Mouse (Mus musculus) hindbrain, embryonic 11.5 days (tissue): Measurements from ENCODE around the gene Scfd2. TPM values are rescaled to one million over a fixed set of nuclear protein-coding genes. Genes with fewer than 3 reads are reported as not detected.

Source experiments
- ATAC-seq: fragments of 200-750 bp; cut with Nextera tagmentation; 2 replicates; pipeline ENCODE4 v1.8.0; 2017; ENCODE audit warnings: mild to moderate bottlenecking, moderate TSS enrichment, moderate library complexity; ENCODE audit not compliant: low FRiP score
- DNase-seq: peaks from one replicate; pipeline ENCODE4 v3.0.0-alpha.2; 2015; ENCODE audit warnings: low spot score
- H3K27ac ChIP-seq: fragments of 300-500 bp; sonication (generic); 2 replicates; pipeline ENCODE4 v1.5.1; 2014; ENCODE audit warnings: mild to moderate bottlenecking, low read depth, low read length
- H3K27me3 ChIP-seq: fragments of 300-500 bp; sonication (generic); 2 replicates; pipeline ENCODE4 v1.6.1; 2014; ENCODE audit warnings: mild to moderate bottlenecking, low read length, moderate library complexity, mixed read lengths; ENCODE audit not compliant: control insufficient read depth, insufficient read depth
- H3K36me3 ChIP-seq: fragments of 300-500 bp; sonication (generic); 2 replicates; pipeline ENCODE4 v1.6.1; 2014; ENCODE audit warnings: mild to moderate bottlenecking, low read length, moderate library complexity, mixed read lengths; ENCODE audit not compliant: control insufficient read depth, insufficient read depth
- H3K4me1 ChIP-seq: fragments of 300-500 bp; sonication (generic); replicated peaks from 2 replicates; pipeline ENCODE4 v1.6.1; 2014; ENCODE audit warnings: low read length, mixed read lengths; ENCODE audit not compliant: control insufficient read depth, insufficient read depth
- H3K4me2 ChIP-seq: fragments of 300-500 bp; sonication (generic); replicated peaks from 2 replicates; pipeline ENCODE4 v1.6.1; 2014; ENCODE audit warnings: mild to moderate bottlenecking, low read depth, low read length
- H3K4me3 ChIP-seq: fragments of 300-500 bp; sonication (generic); 2 replicates; pipeline ENCODE4 v1.5.1; 2014; ENCODE audit warnings: low read depth, low read length
- H3K9ac ChIP-seq: fragments of 300-500 bp; sonication (generic); 2 replicates; pipeline ENCODE4 v1.6.1; 2014; ENCODE audit warnings: low read depth, low read length
- H3K9me3 ChIP-seq: fragments of 300-500 bp; sonication (generic); 2 replicates; pipeline ENCODE4 v1.6.1; 2016; ENCODE audit warnings: low read length; ENCODE audit not compliant: control insufficient read depth
- WGBS: fragments of 180-500 bp; shearing (Covaris S2); extraction: QIAGEN DNeasy Blood & Tissue Kit; methylation state at CpG from one replicate; pipeline ENCODE4 v1.1.7; 2014; 5-methylcytosine and 5-hydroxymethylcytosine counted together
- polyA plus RNA-seq: library from polyadenylated mRNA; unstranded; fragments of >200 nt; fragmentation: Nextera tagmentation; extraction: Ambion mirVana; gene quantifications from 2 replicates; pipeline ENCODE4 v1.2.1, GENCODE M21; 2014

Gene Scfd2
- polyA plus RNA-seq, 1 experiment from 2014 or later, result 17.2 TPM

GRCm38 (mm10) chr5:74404083-74404482, 127.5 kb downstream of the Scfd2 start:
- Histone ChIP-seq H3K4me3 (no peak overlapping the region), H3K4me2 (no peak overlapping the region), H3K27me3 (no peaks in the 10 kb centered on the region), H3K27ac (no peak overlapping the region), H3K9me3 (no peaks in the 10 kb centered on the region), H3K9ac (no peak overlapping the region), H3K36me3 (no peaks in the 10 kb centered on the region), H3K4me1 (no peaks in the 10 kb centered on the region)
- DNase-seq (no peak), ATAC-seq (no peak)
- WGBS, result 79% methylated on average over 5 of the region's 5 CpGs

- Histone ChIP-seq H3K4me2 (no peak overlapping the region), H3K27me3 (no peaks in the 10 kb centered on the region), H3K9ac (no peak overlapping the region), H3K4me1 (no peaks in the 10 kb centered on the region), H3K36me3 (no peaks in the 10 kb centered on the region), H3K9me3 (no peaks in the 10 kb centered on the region), H3K4me3 (no peak overlapping the region), H3K27ac (no peak overlapping the region)
- DNase-seq (no peak), ATAC-seq (no peak)
- WGBS, result 78% methylated on average over 4 of the region's 4 CpGs
These were observed 128.9 kb downstream of the Scfd2 start for GRCm38 (mm10) chr5:74402626-74403025.

- 84% methylated on average over 2 of the region's 2 CpGs for WGBS
- DNase-seq, result no peak
These were observed 139.8 kb downstream of the Scfd2 start for GRCm38 (mm10) chr5:74391806-74392205.

GRCm38 (mm10) chr5:74391346-74391745, 140.2 kb downstream of the Scfd2 start:
- no peak for ATAC-seq
- 78% methylated on average over 5 of the region's 5 CpGs for WGBS

More at GRCm38 (mm10) chr5:74391806-74392205, 139.8 kb downstream of the Scfd2 start:
- no peak overlapping the region for H3K4me2 ChIP-seq
- no peak overlapping the region for H3K4me3 ChIP-seq
- H3K4me1 ChIP-seq, result no peaks in the 10 kb centered on the region
- H3K27me3 ChIP-seq, result no peaks in the 10 kb centered on the region
- H3K27ac ChIP-seq, result no peak overlapping the region
- ATAC-seq, result no peak
- no peaks in the 10 kb centered on the region for H3K36me3 ChIP-seq
- no peaks in the 10 kb centered on the region for H3K9me3 ChIP-seq
- no peak overlapping the region for H3K9ac ChIP-seq

GRCm38 (mm10) chr5:74388849-74389248, 142.7 kb downstream of the Scfd2 start:
- Histone ChIP-seq H3K36me3 (no peaks in the 10 kb centered on the region), H3K27me3 (no peaks in the 10 kb centered on the region), H3K9ac (no peak overlapping the region), H3K9me3 (no peaks in the 10 kb centered on the region), H3K4me3 (no peak overlapping the region), H3K4me1 (no peaks in the 10 kb centered on the region), H3K27ac (no peak overlapping the region), H3K4me2 (no peak overlapping the region)
- no peak for ATAC-seq
- 77% methylated on average over 2 of the region's 2 CpGs for WGBS
- DNase-seq, result no peak

More at GRCm38 (mm10) chr5:74391346-74391745, 140.2 kb downstream of the Scfd2 start:
- Histone ChIP-seq H3K9ac (no peak overlapping the region), H3K4me1 (no peaks in the 10 kb centered on the region), H3K4me3 (no peak overlapping the region), H3K27me3 (no peaks in the 10 kb centered on the region), H3K27ac (no peak overlapping the region), H3K4me2 (no peak overlapping the region), H3K9me3 (no peaks in the 10 kb centered on the region), H3K36me3 (no peaks in the 10 kb centered on the region)
- DNase-seq, result no peak

- Histone ChIP-seq H3K4me3 (no peak overlapping the region), H3K9ac (no peak overlapping the region), H3K27ac (no peak overlapping the region), H3K4me1 (no peaks in the 10 kb centered on the region), H3K36me3 (no peaks in the 10 kb centered on the region), H3K4me2 (no peak overlapping the region), H3K9me3 (no peaks in the 10 kb centered on the region), H3K27me3 (no peaks in the 10 kb centered on the region)
- ATAC-seq, result no peak
- 67% methylated on average over 6 of the region's 6 CpGs for WGBS
- DNase-seq, result no peak
These were observed 143.5 kb downstream of the Scfd2 start for GRCm38 (mm10) chr5:74388101-74388500.

GRCm38 (mm10) chr5:74387143-74387886, 144.2 kb downstream of the Scfd2 start:
- no peaks in the 10 kb centered on the region for H3K27me3 ChIP-seq
- no peak overlapping the region for H3K4me3 ChIP-seq
- 63% methylated on average over 1 of the region's 1 CpGs for WGBS
- H3K4me1 ChIP-seq, result no peaks in the 10 kb centered on the region
- ATAC-seq (no peak), DNase-seq (no peak)
- H3K4me2 ChIP-seq, result no peak overlapping the region
- H3K9ac ChIP-seq, result no peak overlapping the region
- no peaks in the 10 kb centered on the region for H3K36me3 ChIP-seq
- no peak overlapping the region for H3K27ac ChIP-seq
- H3K9me3 ChIP-seq, result no peaks in the 10 kb centered on the region

- Histone ChIP-seq H3K4me1 (no peaks in the 10 kb centered on the region), H3K27me3 (no peaks in the 10 kb centered on the region), H3K36me3 (no peaks in the 10 kb centered on the region), H3K9ac (no peak overlapping the region), H3K27ac (no peak overlapping the region), H3K9me3 (no peaks in the 10 kb centered on the region), H3K4me2 (no peak overlapping the region), H3K4me3 (no peak overlapping the region)
- 76% methylated on average over 5 of the region's 5 CpGs for WGBS
- DNase-seq (no peak), ATAC-seq (no peak)
These were observed 151.5 kb downstream of the Scfd2 start for GRCm38 (mm10) chr5:74380045-74380444.

- no peaks in the 10 kb centered on the region for H3K4me1 ChIP-seq
- no peak overlapping the region for H3K9ac ChIP-seq
- ATAC-seq (no peak), DNase-seq (no peak)
- H3K36me3 ChIP-seq, result no peaks in the 10 kb centered on the region
- H3K4me3 ChIP-seq, result no peak overlapping the region
- 72% methylated on average over 9 of the region's 9 CpGs for WGBS
- H3K27me3 ChIP-seq, result no peaks in the 10 kb centered on the region
- H3K9me3 ChIP-seq, result no peaks in the 10 kb centered on the region
- H3K4me2 ChIP-seq, result no peak overlapping the region
- H3K27ac ChIP-seq, result no peak overlapping the region
These were observed 164.9 kb downstream of the Scfd2 start for GRCm38 (mm10) chr5:74366710-74367101.
